ENCODE assay signal across 8 mouse cellular contexts in genomic region chr2:119325568-119326143, GRCm38 (mm10). TPM values are rescaled to one million over a fixed set of nuclear protein-coding genes. Genes with fewer than 3 reads are reported as not detected.
DNase-seq lines count a peak whose midpoint lies in the region; ATAC-seq and TF ChIP-seq lines count a peak whose summit lies in the region.

TSS of gene Dll4 (plus strand) at chr2:119325784.

- ATAC-seq in lung, embryonic 16.5 days (ENCODE audit: low read depth): peak; percentile 73

- no peaks in the 10 kb centered on the region for H3K36me3 ChIP-seq in spleen, adult 2 months (ENCODE audit: control insufficient read depth, insufficient read depth, low read length)
- H3K36me3 ChIP-seq in heart, embryonic 10.5 days: no peaks in the 10 kb centered on the region
- no peaks in the 10 kb centered on the region for H3K36me3 ChIP-seq in lung, embryonic 16.5 days (ENCODE audit: control insufficient read depth, insufficient read depth, low read length)
- peaks cover 3% of the 10 kb centered on the region for H3K36me3 ChIP-seq in small intestine, adult 2 months (ENCODE audit: control insufficient read depth, insufficient read depth, low read length)

- TF ChIP-seq POLR2A in spleen, adult 2 months (IDR thresholded peaks at IDR 0.05; ENCODE audit: low read depth, low read length): no peak
- TF ChIP-seq POLR2A in small intestine, adult 2 months (IDR thresholded peaks at IDR 0.05; ENCODE audit: low read depth, low read length): peak; percentile 89

- H3K27ac ChIP-seq in spleen, adult 2 months (ENCODE audit: insufficient read depth, low read length): no peak within 1 kb of the TSS
- H3K27ac ChIP-seq in brown adipose tissue, adult 24 weeks (replicated peaks; ENCODE audit: low read depth, low read length): peak within 1 kb of the TSS; percentile 84
- peak within 1 kb of the TSS; percentile 72 for H3K27ac ChIP-seq in heart, embryonic 10.5 days
- H3K27ac ChIP-seq in lung, embryonic 16.5 days (ENCODE audit: low read length): peak within 1 kb of the TSS; percentile 59
- peak within 1 kb of the TSS; percentile 33 for H3K27ac ChIP-seq in small intestine, adult 2 months (ENCODE audit: insufficient read depth, low read depth, low read length)

- H3K9me3 ChIP-seq in heart, embryonic 10.5 days: no peaks in the 10 kb centered on the region
- no peaks in the 10 kb centered on the region for H3K9me3 ChIP-seq in lung, embryonic 16.5 days (ENCODE audit: control insufficient read depth, low read length)

- no peak for TF ChIP-seq CTCF in spleen, adult 2 months (IDR thresholded peaks at IDR 0.05; ENCODE audit: extremely low read depth, insufficient read depth, insufficient read length, insufficient replicate concordance)
- no peak for TF ChIP-seq CTCF in small intestine, adult 2 months (IDR thresholded peaks at IDR 0.05; ENCODE audit: extremely low read depth, insufficient read length, insufficient replicate concordance, low read depth, low read length)

- peaks cover 27% of the 10 kb centered on the region for H3K4me1 ChIP-seq in spleen, adult 2 months (ENCODE audit: control insufficient read depth, insufficient read depth, insufficient read length)
- peaks cover 12% of the 10 kb centered on the region for H3K4me1 ChIP-seq in brown adipose tissue, adult 24 weeks (ENCODE audit: control insufficient read depth, insufficient read depth, insufficient read length, low read length)
- H3K4me1 ChIP-seq in heart, embryonic 10.5 days: peaks cover 68% of the 10 kb centered on the region
- peaks cover 63% of the 10 kb centered on the region for H3K4me1 ChIP-seq in lung, embryonic 16.5 days (replicated peaks; ENCODE audit: control insufficient read depth, insufficient read depth, low read length)
- H3K4me1 ChIP-seq in small intestine, adult 2 months (ENCODE audit: control insufficient read depth, insufficient read depth, insufficient read length, low read length): peaks cover 26% of the 10 kb centered on the region

- peak within 1 kb of the TSS; percentile 49 for H3K4me3 ChIP-seq in spleen, adult 2 months (ENCODE audit: extremely low read depth, insufficient read depth, insufficient read length)
- H3K4me3 ChIP-seq in brown adipose tissue, adult 24 weeks (ENCODE audit: insufficient read depth, low read depth, low read length): peak within 1 kb of the TSS; percentile 70
- H3K4me3 ChIP-seq in heart, embryonic 10.5 days: peak within 1 kb of the TSS; percentile 73
- H3K4me3 ChIP-seq in lung, embryonic 16.5 days (ENCODE audit: low read length): peak within 1 kb of the TSS; percentile 64
- peak within 1 kb of the TSS; percentile 64 for H3K4me3 ChIP-seq in small intestine, adult 2 months (ENCODE audit: low read depth, low read length)

- H3K4me2 ChIP-seq in lung, embryonic 16.5 days (ENCODE audit: low read depth, low read length): peak within 1 kb of the TSS; percentile 91

- peak within 1 kb of the TSS; percentile 70 for H3K9ac ChIP-seq in lung, embryonic 16.5 days (ENCODE audit: low read length)

- 1% methylated on average over 33 of the region's 33 CpGs for WGBS in spleen, adult 2 months
- under 1% methylated on average over 33 of the region's 33 CpGs for WGBS in heart, embryonic 10.5 days
- WGBS in lung, embryonic 16.5 days: under 1% methylated on average over 31 of the region's 33 CpGs
- WGBS in small intestine, adult 2 months: under 1% methylated on average over 33 of the region's 33 CpGs

- no peak for DNase-seq in spleen, adult 2 months (ENCODE audit: low read depth in 1 of 2, low spot score in 2 of 2)
- no peak for DNase-seq in spleen, adult 12 weeks (ENCODE audit: low spot score)
- no peak for DNase-seq in heart, embryonic 10.5 days (ENCODE audit: low spot score)
- peak; percentile 69 to 77 for DNase-seq in kidney, adult 8-10 months
- no peak for DNase-seq in layer of hippocampus, postnatal 36 days

- H3K27me3 ChIP-seq in spleen, adult 2 months (ENCODE audit: control insufficient read depth, insufficient read depth, low read length): peaks cover 40% of the 10 kb centered on the region
- peaks cover 100% of the 10 kb centered on the region for H3K27me3 ChIP-seq in heart, embryonic 10.5 days (ENCODE audit: insufficient read depth, poor library complexity, severe bottlenecking)
- H3K27me3 ChIP-seq in lung, embryonic 16.5 days (ENCODE audit: control insufficient read depth, insufficient read depth, low read depth, low read length): peaks cover 61% of the 10 kb centered on the region
- peaks cover 6% of the 10 kb centered on the region for H3K27me3 ChIP-seq in small intestine, adult 2 months (ENCODE audit: control insufficient read depth, insufficient read depth, low read length)

RNA-seq across cellular contexts. Expression of gene Dll4, which starts in this region (rescaled TPM):
- 5.6 and 6.2 TPM in 2 replicates for polyA plus RNA-seq in spleen, adult 2 months (2012; rRNA removed)
- polyA plus RNA-seq in brown adipose tissue, adult 24 weeks (2012; ENCODE audit: insufficient read depth, insufficient read length, missing spikeins): 3.2 and 5.8 TPM in 2 replicates
- 6.0 and 7.5 TPM in 2 replicates for polyA plus RNA-seq in heart, embryonic 10.5 days (2016; fragmentation: Nextera tagmentation; extraction: Ambion mirVana)
- polyA plus RNA-seq in lung, embryonic 16.5 days (2015; fragmentation: Nextera tagmentation; extraction: Ambion mirVana): 14.6 and 17.8 TPM in 2 replicates
- polyA plus RNA-seq in small intestine, adult 2 months (2012; rRNA removed): 9.8 and 22.1 TPM in 2 replicates
- total RNA-seq in layer of hippocampus, postnatal 36 days (2021): 1 to 10 TPM; 2.7 TPM

Comparison
In these comparisons a context has a peak if more than half of its experiments do, and no peak if none do; other contexts are left out.
1. DNase-seq: peak in kidney, adult 8-10 months (2 of 2); none in spleen, adult 2 months (0 of 2), spleen, adult 12 weeks (single experiment), heart, embryonic 10.5 days (single experiment) and layer of hippocampus, postnatal 36 days (0 of 2).
2. Peak in every context shown above with its lines, with median percentiles within 50 percentile points of each other: H3K4me3 ChIP-seq.